Mouse (Mus musculus) intestine, embryonic 14.5 days (tissue): Measurements from ENCODE around the gene Cd55b. TPM values are rescaled to one million over a fixed set of nuclear protein-coding genes. Genes with fewer than 3 reads are reported as not detected.
A peak's percentile ranks its signal among the peaks of the same experiment; 100 is the strongest.
"Not testable (repeated sequence)": the region's sequence is repeated elsewhere in the genome, so short reads cannot be mapped to it uniquely, and the experiment has no call there.

ENCODE experiments used
- ATAC-seq: fragments of 200-750 bp; cut with Nextera tagmentation; replicated peaks from 2 replicates; pipeline ENCODE4 v1.8.0; 2017; ENCODE audit warnings: low read depth, moderate number of reproducible peaks, moderate TSS enrichment, moderate library complexity; ENCODE audit not compliant: low FRiP score, low TSS enrichment
- DNase-seq: peaks from one replicate; pipeline ENCODE4 v3.0.0-alpha.2; 2018; ENCODE audit warnings: low spot score
- H3K27ac ChIP-seq: fragments of 300-500 bp; sonication (generic); 2 replicates; pipeline ENCODE4 v1.5.1; 2014; ENCODE audit warnings: low read depth, mild to moderate bottlenecking, control low read depth
- H3K27me3 ChIP-seq: fragments of 300-500 bp; sonication (generic); replicated peaks from 2 replicates; pipeline ENCODE4 v1.6.1; 2014; ENCODE audit warnings: low read length, control low read depth; ENCODE audit not compliant: control insufficient read depth, insufficient read depth
- H3K36me3 ChIP-seq: fragments of 300-500 bp; sonication (generic); 2 replicates; pipeline ENCODE4 v1.6.1; 2014; ENCODE audit warnings: low read length, control low read depth; ENCODE audit not compliant: control insufficient read depth, insufficient read depth
- H3K4me1 ChIP-seq: fragments of 300-500 bp; sonication (generic); replicated peaks from 2 replicates; pipeline ENCODE4 v1.6.1; 2014; ENCODE audit warnings: low read length, control low read depth, mixed read lengths; ENCODE audit not compliant: control insufficient read depth, insufficient read depth
- H3K4me2 ChIP-seq: fragments of 300-500 bp; sonication (generic); 2 replicates; pipeline ENCODE4 v1.6.1; 2014; ENCODE audit warnings: low read length
- H3K4me3 ChIP-seq: fragments of 300-500 bp; sonication (generic); 2 replicates; pipeline ENCODE4 v1.5.1; 2014; ENCODE audit warnings: low read depth, low read length, control low read depth, mixed read lengths
- H3K9ac ChIP-seq: fragments of 300-500 bp; sonication (generic); 2 replicates; pipeline ENCODE4 v1.6.1; 2014; ENCODE audit warnings: mild to moderate bottlenecking, low read length
- H3K9me3 ChIP-seq: fragments of 300-500 bp; sonication (generic); 2 replicates; pipeline ENCODE4 v1.6.1; 2016; ENCODE audit warnings: low read length, control low read depth; ENCODE audit not compliant: control insufficient read depth
- WGBS: fragments of 180-500 bp; shearing (Covaris S2); extraction: QIAGEN DNeasy Blood & Tissue Kit; methylation state at CpG from one replicate; pipeline ENCODE4 v1.1.7; 2014; 5-methylcytosine and 5-hydroxymethylcytosine counted together
- polyA plus RNA-seq: library from polyadenylated mRNA; unstranded; fragments of >200 nt; fragmentation: Nextera tagmentation; extraction: Ambion mirVana; gene quantifications from 2 replicates; pipeline ENCODE4 v1.2.1, GENCODE M21; 2014

Cd55b gene
- polyA plus RNA-seq, result not detected in 2 replicates

- 64% methylated on average over 18 of the region's 18 CpGs for WGBS
- no peak within 1 kb of the TSS for H3K9ac ChIP-seq
- ATAC-seq, result no peak
- H3K27ac ChIP-seq, result no peak within 1 kb of the TSS
- H3K9me3 ChIP-seq, result no peaks in the 10 kb centered on the region
- H3K36me3 ChIP-seq, result no peaks in the 10 kb centered on the region
- peaks cover 9% of the 10 kb centered on the region; the same call in 1 of the 2 replicates for H3K4me1 ChIP-seq
- no peaks in the 10 kb centered on the region for H3K27me3 ChIP-seq
- DNase-seq, result no peak
- H3K4me3 ChIP-seq, result no peak within 1 kb of the TSS
- no peak within 1 kb of the TSS for H3K4me2 ChIP-seq
These were observed at the start of gene Cd55b for GRCm38 (mm10) chr1:130422664-130423111. Gene Cd55b, minus strand, starts transcription at chr1:130423009.

GRCm38 (mm10) chr1:130470074-130470473, 47.3 kb upstream of the Cd55b start:
- no peaks in the 10 kb centered on the region for H3K9me3 ChIP-seq
- ATAC-seq (no peak), DNase-seq (no peak)
- H3K4me1 ChIP-seq, result peaks cover 5% of the 10 kb centered on the region
- H3K27ac ChIP-seq, result no peak overlapping the region
- H3K36me3 ChIP-seq, result no peaks in the 10 kb centered on the region
- no peak overlapping the region for H3K4me2 ChIP-seq
- 61% methylated on average over 4 of the region's 4 CpGs for WGBS
- H3K4me3 ChIP-seq, result no peak overlapping the region
- H3K27me3 ChIP-seq, result no peaks in the 10 kb centered on the region
- H3K9ac ChIP-seq, result no peak overlapping the region

GRCm38 (mm10) chr1:130467453-130467852, 44.6 kb upstream of the Cd55b start:
- Histone ChIP-seq H3K4me2 (no peak overlapping the region), H3K36me3 (no peaks in the 10 kb centered on the region), H3K4me3 (no peak overlapping the region), H3K27ac (0 out of 2 replicates have a peak overlapping the region, but pooled peaks have one; percentile 43), H3K4me1 (peaks cover 9% of the 10 kb centered on the region), H3K9ac (no peak overlapping the region), H3K27me3 (no peaks in the 10 kb centered on the region), H3K9me3 (no peaks in the 10 kb centered on the region)
- no peak for DNase-seq
- peak; percentile 74 for ATAC-seq
- WGBS, result 4% methylated on average over 2 of the region's 2 CpGs

GRCm38 (mm10) chr1:130464173-130464572, 41.4 kb upstream of the Cd55b start:
- no peaks in the 10 kb centered on the region for H3K27me3 ChIP-seq
- no peak overlapping the region for H3K4me2 ChIP-seq
- ATAC-seq, result no peak
- peaks cover 9% of the 10 kb centered on the region for H3K4me1 ChIP-seq
- H3K9me3 ChIP-seq, result no peaks in the 10 kb centered on the region
- H3K9ac ChIP-seq, result no peak overlapping the region
- H3K36me3 ChIP-seq, result no peaks in the 10 kb centered on the region
- no peak for DNase-seq
- H3K27ac ChIP-seq, result no peak overlapping the region
- no peak overlapping the region for H3K4me3 ChIP-seq

GRCm38 (mm10) chr1:130462867-130463266, 40.1 kb upstream of the Cd55b start:
- peak overlapping the region; percentile 65 for H3K4me3 ChIP-seq
- peak overlapping the region; percentile 51 for H3K9ac ChIP-seq
- ATAC-seq (peak; percentile 68; the same call in 1 of the 2 replicates), DNase-seq (no peak)
- no peaks in the 10 kb centered on the region for H3K9me3 ChIP-seq
- no peaks in the 10 kb centered on the region for H3K36me3 ChIP-seq
- peak overlapping the region; percentile 66 for H3K4me2 ChIP-seq
- peaks cover 9% of the 10 kb centered on the region for H3K4me1 ChIP-seq
- 5% methylated on average over 4 of the region's 4 CpGs for WGBS
- no peaks in the 10 kb centered on the region for H3K27me3 ChIP-seq
- no peak overlapping the region for H3K27ac ChIP-seq

GRCm38 (mm10) chr1:130462084-130462861, 39.5 kb upstream of the Cd55b start, which contains the start of gene Cd55:
Gene Cd55, minus strand, starts transcription at chr1:130462744.
- Histone ChIP-seq H3K4me1 (peaks cover 9% of the 10 kb centered on the region), H3K36me3 (no peaks in the 10 kb centered on the region), H3K4me2 (peak within 1 kb of the TSS; percentile 66), H3K27ac (no peak within 1 kb of the TSS), H3K9ac (peak within 1 kb of the TSS; percentile 51), H3K4me3 (peak within 1 kb of the TSS; percentile 65), H3K9me3 (no peaks in the 10 kb centered on the region), H3K27me3 (no peaks in the 10 kb centered on the region)
- peak; percentile 88 for ATAC-seq
- under 1% methylated on average over 45 of the region's 45 CpGs for WGBS
- peak; percentile 94 for DNase-seq

- ATAC-seq, result no peak
- no peak overlapping the region for H3K9ac ChIP-seq
- H3K4me3 ChIP-seq, result no peak overlapping the region
- no peak overlapping the region for H3K4me2 ChIP-seq
- no peaks in the 10 kb centered on the region for H3K9me3 ChIP-seq
- H3K4me1 ChIP-seq, result no peaks in the 10 kb centered on the region
- no peak for DNase-seq
- no peaks in the 10 kb centered on the region for H3K36me3 ChIP-seq
- H3K27me3 ChIP-seq, result no peaks in the 10 kb centered on the region
- H3K27ac ChIP-seq, result no peak overlapping the region
- 87% methylated on average over 2 of the region's 2 CpGs for WGBS
These were observed 32.3 kb upstream of the Cd55b start for GRCm38 (mm10) chr1:130455111-130455510.

GRCm38 (mm10) chr1:130442930-130443329, 20.1 kb upstream of the Cd55b start:
- not testable (repeated sequence) for H3K9me3 ChIP-seq, H3K27me3 ChIP-seq, H3K9ac ChIP-seq, H3K36me3 ChIP-seq, H3K4me3 ChIP-seq, DNase-seq, ATAC-seq, H3K4me1 ChIP-seq, H3K4me2 ChIP-seq, H3K27ac ChIP-seq
- 30% methylated on average over 1 of the region's 1 CpGs for WGBS

- peaks cover 5% of the 10 kb centered on the region; the same call in 1 of the 2 replicates for H3K9me3 ChIP-seq
- DNase-seq, result no peak
- peaks cover 11% of the 10 kb centered on the region; the same call in 1 of the 2 replicates for H3K4me1 ChIP-seq
- 86% methylated on average over 4 of the region's 4 CpGs for WGBS
- no peak for ATAC-seq
- no peaks in the 10 kb centered on the region for H3K36me3 ChIP-seq
- H3K4me3 ChIP-seq, result no peak overlapping the region
- H3K27me3 ChIP-seq, result no peaks in the 10 kb centered on the region
- H3K4me2 ChIP-seq, result no peak overlapping the region
- no peak overlapping the region for H3K9ac ChIP-seq
- no peak overlapping the region for H3K27ac ChIP-seq
These were observed 8.1 kb upstream of the Cd55b start for GRCm38 (mm10) chr1:130430920-130431319.
